Comparison of ENCODE assay signal across 8 mouse cellular contexts in genomic region chr15:97376792-97377222, GRCm38 (mm10).
DNase-seq lines count a peak whose midpoint lies in the region; ATAC-seq and TF ChIP-seq lines count a peak whose summit lies in the region.

No protein-coding gene starts in this region.

- no peaks in the 10 kb centered on the region for H3K9me3 ChIP-seq in E14TG2a.4 (ENCODE audit: low read length)
- no peaks in the 10 kb centered on the region for H3K9me3 ChIP-seq in liver, embryonic 16.5 days (replicated peaks; ENCODE audit: control insufficient read depth, low read length)

- ATAC-seq in liver, embryonic 16.5 days (ENCODE audit: low read depth), result no peak

- H3K36me3 ChIP-seq in E14TG2a.4 (ENCODE audit: insufficient read depth, low read length), result peaks cover 29% of the 10 kb centered on the region
- H3K36me3 ChIP-seq in liver, embryonic 16.5 days (ENCODE audit: control insufficient read depth, insufficient read depth), result no peaks in the 10 kb centered on the region

- peak; percentile 53 to 60 for DNase-seq in adrenal gland, adult 18-20 months (ENCODE audit: low spot score in 2 of 2)
- peak; percentile 26 to 51 for DNase-seq in heart, postnatal 10 days
- no peak for DNase-seq in right cerebral cortex, adult 2 months (ENCODE audit: low spot score in 2 of 2)
- no peak for DNase-seq in thymus, adult 18-20 months
- DNase-seq in gastrocnemius, adult 18-20 months (ENCODE audit: low spot score), result no peak
- no peak for DNase-seq in left cerebral cortex, adult 9 months (ENCODE audit: low spot score in 2 of 2)

- H3K27ac ChIP-seq in liver, embryonic 16.5 days (ENCODE audit: low read length), result no peak overlapping the region

- H3K4me3 ChIP-seq in E14TG2a.4 (replicated peaks; ENCODE audit: low read length), result peak overlapping the region; percentile 89
- no peak overlapping the region for H3K4me3 ChIP-seq in liver, embryonic 16.5 days (ENCODE audit: low read depth, low read length)

- no peaks in the 10 kb centered on the region for H3K27me3 ChIP-seq in E14TG2a.4 (ENCODE audit: insufficient read depth, low read length)
- no peaks in the 10 kb centered on the region for H3K27me3 ChIP-seq in liver, embryonic 16.5 days (ENCODE audit: control insufficient read depth, insufficient read depth, low read depth, low read length)

- peak overlapping the region; percentile 24; the same call in 1 of the 2 replicates for H3K4me2 ChIP-seq in liver, embryonic 16.5 days (ENCODE audit: low read depth, low read length)

- intact Hi-C loops in heart, postnatal 10 days (cut with DNase I), result no loop called here

- no peak for TF ChIP-seq CTCF in E14TG2a.4 (conservative IDR thresholded peaks at IDR 0.05; ENCODE audit: low read length)

- no peak overlapping the region for H3K9ac ChIP-seq in liver, embryonic 16.5 days (ENCODE audit: low read depth, low read length)

- WGBS in liver, embryonic 16.5 days (ENCODE audit: insufficient replicate concordance), result 58% methylated on average over 19 of the region's 19 CpGs

- H3K4me1 ChIP-seq in E14TG2a.4 (replicated peaks; ENCODE audit: low read depth, low read length), result peaks cover 82% of the 10 kb centered on the region
- peaks cover 54% of the 10 kb centered on the region for H3K4me1 ChIP-seq in liver, embryonic 16.5 days (ENCODE audit: control insufficient read depth, low read depth, low read length)

Comparison
In these comparisons a context has a peak if more than half of its experiments do, and no peak if none do; other contexts are left out.
1. DNase-seq: peak in adrenal gland, adult 18-20 months (2 of 2) and heart, postnatal 10 days (2 of 2); none in right cerebral cortex, adult 2 months (0 of 2), thymus, adult 18-20 months (0 of 2), gastrocnemius, adult 18-20 months (single experiment) and left cerebral cortex, adult 9 months (0 of 2).